Mouse (Mus musculus): ENCODE results near the gene Flot2.
A peak's percentile ranks its signal among the peaks of the same experiment; 100 is the strongest.

Flot2 gene

DNA sequence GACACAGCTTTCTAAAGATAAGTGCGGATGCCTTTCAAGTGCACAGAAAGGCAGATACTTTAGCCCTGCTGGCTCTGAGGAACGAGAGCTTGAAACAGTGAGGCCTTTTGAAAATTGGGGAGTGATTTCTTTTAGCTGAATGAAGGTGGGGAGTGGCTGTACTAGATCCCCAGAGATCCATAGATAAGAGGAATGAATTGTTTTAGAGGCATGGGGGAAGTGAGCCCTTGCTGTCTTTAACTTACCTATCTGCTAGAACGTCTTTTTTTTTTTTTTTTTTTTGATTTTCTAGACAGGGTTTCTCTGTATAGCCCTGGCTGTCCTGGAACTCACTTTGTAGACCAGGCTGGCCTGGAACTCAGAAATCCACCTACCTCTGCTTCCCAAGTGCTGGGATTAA is 59.3 kb downstream of the Flot2 start:
- DNase-seq (ENCODE audit: inconsistent age in 2 of 2, low spot score in 1 of 2) = no peak

GRCm38 (mm10) chr11:78100746-78101145 is 63.0 kb downstream of the Flot2 start:
- DNase-seq (ENCODE audit: inconsistent age in 2 of 2, low spot score in 1 of 2) = no peak

DNA sequence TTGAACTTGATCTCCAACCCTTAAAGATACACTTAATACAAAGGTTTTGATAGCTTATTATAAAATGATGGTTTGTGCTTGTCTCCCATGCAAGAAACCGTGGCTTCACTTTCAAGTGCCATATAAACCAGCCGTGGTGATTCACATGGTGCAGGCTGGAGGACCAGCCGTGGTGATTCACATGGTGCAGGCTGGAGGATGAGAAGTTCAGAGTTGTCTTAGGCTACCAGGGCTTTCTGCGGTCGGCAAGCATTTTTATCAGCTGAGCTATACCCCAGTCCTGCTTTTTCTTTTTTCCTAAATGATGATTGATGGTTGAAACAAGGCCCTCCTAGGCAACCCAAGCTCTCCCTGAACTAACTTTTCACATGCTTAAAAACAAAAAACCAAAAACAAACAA is 64.4 kb downstream of the Flot2 start:
- peak in 1 of 2 experiments; percentile 29 for DNase-seq (ENCODE audit: inconsistent age in 2 of 2, low spot score in 1 of 2)

GRCm38 (mm10) chr11:78102958-78103747 is 65.4 kb downstream of the Flot2 start:
- DNase-seq (ENCODE audit: inconsistent age in 2 of 2, low spot score in 1 of 2) = no peak

DNA sequence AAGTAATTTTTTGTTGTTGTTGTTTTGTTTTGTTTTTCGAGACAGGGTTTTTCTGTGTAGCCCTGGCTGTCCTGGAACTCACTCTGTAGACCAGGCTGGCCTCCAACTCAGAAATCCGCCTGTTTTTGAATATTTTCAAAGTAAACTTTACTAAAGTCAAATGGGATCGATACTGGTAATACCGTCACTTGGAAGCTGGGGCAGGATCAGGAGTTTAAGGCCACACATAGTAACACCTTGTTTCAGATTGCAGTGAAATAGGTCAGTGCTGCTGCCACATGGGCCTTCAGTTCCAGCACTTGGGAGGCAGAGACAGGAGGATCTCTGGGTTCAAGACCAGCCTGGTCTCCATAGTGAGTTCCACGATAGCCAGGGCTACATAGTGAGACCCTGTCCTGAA is 66.8 kb downstream of the Flot2 start:
- no peak for DNase-seq (ENCODE audit: inconsistent age in 2 of 2, low spot score in 1 of 2)
